Mouse (Mus musculus): ENCODE results near the gene Gspt2.
A peak's percentile ranks its signal among the peaks of the same experiment; 100 is the strongest.
"Not testable (repeated sequence)": the region's sequence is repeated elsewhere in the genome, so short reads cannot be mapped to it uniquely, and the experiment has no call there.

The Gspt2 gene

DNA sequence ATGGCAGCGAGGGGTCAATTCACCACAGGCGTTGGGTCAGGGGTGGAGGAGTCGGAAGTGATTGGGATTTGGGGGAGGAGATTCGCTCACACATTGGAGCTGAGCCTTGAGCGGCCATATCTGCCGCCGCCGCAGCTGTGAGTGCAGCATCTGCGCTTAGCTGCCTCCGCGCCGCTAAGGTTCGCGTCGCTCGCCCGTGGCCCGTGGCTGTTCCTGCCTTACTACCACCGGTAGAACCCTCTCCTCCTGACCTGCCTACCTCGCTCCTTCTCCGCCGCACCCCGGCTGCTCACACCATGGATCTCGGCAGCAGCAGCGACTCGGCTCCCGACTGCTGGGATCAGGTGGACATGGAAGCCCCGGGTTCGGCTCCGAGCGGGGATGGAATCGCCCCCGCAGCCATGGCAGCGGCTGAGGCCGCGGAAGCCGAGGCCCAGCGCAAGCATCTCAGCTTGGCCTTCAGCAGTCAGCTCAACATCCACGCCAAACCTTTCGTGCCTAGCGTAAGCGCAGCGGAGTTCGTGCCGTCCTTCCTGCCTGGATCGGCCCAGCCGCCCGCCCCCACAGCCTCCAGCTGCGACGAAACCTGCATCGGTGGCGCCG lies at the start of gene Gspt2:
TSS of gene Gspt2 (plus strand) at position 109 of the 603 bp plus-strand sequence.
- DNase-seq (ENCODE audit: low spot score in 2 of 2) = peak; percentile 46 to 54

DNA sequence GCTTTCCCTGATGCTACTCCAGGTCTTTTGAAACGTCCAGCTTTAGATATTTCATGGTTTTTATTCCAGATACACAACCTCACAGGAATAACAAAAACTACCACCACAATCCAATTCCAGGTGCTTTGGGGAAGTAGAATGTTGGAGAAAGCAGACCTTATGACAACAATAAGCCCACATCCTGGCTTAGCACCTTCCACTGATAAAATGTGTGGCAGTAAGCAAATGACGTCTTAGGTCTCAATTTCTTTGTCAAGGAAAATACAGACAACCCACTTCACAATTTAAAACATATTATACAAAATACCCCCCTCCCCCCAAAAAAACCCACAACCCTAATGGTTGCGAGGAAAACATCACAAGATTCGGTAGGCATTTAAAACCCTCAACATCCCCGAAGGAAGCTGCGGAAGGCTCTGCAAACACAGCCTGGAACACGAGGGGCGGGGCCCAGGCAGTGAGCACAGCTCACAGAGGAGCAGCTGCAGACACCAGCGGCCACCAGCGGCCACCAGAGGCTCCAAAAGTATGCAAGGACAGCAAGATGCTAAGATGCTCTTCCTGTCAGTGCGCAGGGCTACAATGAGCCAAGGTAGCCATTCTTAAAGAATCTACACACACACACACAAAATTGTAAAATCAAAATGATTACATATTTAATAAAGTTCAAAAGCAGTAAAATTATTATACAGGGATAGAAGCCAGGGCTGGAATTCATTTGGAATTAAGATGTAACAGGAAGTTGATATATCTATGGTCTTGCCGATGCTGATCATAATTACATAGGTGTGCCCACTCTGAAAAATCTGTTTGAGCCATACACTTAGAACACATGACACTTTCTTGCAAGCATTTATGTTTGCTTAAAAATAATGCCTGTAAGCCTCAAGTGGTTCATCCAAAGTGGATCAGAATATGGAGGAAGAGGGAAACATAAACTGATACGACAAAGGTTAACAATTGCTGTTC lies 10.8 kb upstream of the Gspt2 start:
- peak; percentile 48 to 53 for DNase-seq (ENCODE audit: low spot score in 2 of 2)

DNA sequence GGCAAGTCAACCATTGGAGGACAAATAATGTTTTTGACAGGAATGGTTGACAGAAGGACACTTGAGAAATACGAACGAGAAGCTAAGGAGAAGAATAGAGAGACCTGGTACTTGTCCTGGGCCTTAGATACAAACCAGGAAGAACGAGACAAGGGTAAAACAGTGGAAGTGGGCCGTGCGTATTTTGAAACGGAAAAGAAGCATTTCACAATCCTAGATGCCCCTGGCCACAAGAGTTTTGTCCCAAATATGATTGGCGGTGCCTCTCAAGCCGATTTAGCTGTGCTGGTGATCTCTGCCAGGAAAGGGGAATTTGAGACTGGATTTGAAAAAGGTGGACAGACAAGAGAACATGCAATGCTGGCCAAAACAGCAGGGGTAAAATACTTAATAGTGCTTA lies 1.0 kb downstream of the Gspt2 start:
- no peak for DNase-seq (ENCODE audit: low spot score in 2 of 2)

DNA sequence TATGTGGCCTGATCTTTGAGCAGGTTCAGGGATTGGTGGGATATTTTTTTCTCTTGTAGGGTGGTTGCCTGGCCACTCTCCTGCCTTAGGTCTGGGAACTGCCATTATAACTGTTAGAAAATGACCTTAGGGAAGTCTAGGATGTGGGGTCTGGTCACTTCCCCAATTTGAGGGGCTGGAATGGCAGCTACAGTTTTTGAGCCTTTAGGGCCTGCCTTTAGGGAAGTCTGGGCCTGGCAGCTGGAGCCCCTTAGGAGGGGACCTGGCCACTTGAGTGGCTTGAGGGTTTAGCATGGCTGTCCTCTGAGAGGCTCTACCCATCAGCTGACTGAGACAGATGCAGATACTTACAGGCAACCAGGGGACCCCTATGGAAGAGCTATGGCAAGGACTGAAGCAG lies 12.7 kb downstream of the Gspt2 start:
- DNase-seq (ENCODE audit: low spot score in 2 of 2) = no peak

DNA sequence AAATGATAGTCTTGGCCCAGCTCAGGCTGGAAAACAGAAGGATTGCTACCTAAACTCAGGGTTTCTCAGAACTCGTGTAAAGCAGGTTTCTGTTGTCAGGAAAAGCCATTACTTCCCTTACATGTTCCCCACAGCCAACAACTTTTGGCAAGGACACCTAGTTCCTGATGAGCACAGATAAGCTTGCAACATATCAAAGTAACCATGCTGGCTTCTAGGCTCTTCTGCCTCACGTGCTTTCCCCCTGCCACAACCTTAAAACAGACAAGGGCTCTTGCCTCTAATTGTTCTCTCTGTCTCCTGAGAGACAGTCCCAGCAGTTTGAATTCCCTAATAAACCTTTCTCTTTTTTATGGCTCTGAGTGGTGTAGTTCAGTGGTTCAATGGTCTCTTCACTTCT lies 21.9 kb downstream of the Gspt2 start:
- no peak for DNase-seq (ENCODE audit: low spot score in 2 of 2)

DNA sequence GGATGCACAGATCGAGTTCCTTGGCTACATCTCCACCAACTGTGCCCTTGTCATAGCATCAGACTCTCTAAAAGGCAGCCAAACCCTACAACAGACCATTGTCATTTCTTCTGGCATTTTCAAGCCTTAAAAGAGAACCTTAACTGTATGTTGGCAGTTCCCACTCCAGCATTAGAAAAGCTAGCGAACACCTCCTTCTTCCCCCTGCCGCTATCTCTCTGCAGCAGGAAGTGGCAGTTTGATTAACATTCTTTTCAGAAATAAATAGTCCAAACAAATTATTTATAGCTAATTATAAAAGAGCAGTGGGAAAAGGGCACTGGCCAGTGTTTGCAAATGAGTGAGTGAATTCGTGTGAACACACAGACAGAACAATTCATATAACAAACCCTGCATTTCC lies 34.9 kb downstream of the Gspt2 start:
- no peak for DNase-seq (ENCODE audit: low spot score in 2 of 2)

DNA sequence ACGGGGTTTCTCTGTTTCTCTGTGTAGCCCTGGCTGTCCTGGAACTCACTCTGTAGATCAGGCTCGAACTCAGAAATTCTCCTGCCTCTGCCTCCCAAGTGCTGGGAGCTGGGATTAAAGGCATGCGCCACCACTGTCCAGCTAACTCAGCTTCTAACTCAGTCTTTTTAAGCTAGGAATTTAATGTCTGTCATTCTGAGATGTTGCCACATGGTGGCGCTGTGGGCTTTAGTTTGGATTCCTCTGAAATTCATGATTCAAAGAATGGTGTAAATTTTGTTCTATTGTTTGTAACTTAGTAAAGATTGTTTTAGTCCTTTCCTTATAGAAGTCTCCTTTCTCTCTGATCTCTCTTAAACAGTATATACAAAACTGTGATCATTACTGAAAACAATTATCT lies 39.1 kb downstream of the Gspt2 start:
- DNase-seq (ENCODE audit: low spot score in 2 of 2) = peak; percentile 15 to 66

DNA sequence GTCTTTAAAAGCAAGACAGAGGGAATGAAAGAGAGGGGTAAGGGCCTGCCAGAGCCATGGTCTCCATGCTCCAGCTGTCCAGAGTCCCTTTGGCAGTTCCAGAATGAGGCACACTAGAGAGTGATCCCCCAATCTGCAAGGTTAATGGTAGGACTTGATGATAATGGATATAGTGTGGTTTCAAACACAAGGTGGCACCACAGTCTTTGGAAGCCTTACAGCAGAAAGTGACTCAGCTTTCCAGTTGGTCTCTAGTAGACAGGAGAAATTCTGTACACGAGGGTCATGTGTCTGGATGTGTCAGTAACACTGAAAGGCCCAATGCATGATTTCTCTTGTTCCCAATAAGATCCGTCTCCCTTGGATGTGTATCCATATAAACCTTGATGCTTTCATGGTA lies 45.7 kb downstream of the Gspt2 start:
- DNase-seq (ENCODE audit: low spot score in 2 of 2) = not testable (repeated sequence)

DNA sequence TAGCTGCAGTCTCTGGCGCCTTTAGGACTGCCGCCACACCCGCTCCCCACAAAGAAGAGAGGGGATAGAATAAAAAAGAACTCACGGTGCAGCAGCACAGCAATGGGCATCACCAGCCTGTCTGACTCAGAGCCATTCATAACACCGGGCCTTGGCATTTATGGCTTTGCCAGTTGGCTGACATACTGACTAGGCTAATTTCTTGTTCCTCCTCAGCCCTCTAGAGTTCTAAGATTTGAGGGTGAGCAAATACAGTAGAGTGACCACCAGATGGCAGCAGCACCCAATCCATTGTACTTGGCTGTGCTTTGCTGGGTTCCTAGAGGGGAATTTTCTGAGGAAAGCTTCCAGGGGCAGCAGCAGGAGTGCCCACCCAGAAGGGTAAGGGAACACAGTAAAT lies 53.7 kb downstream of the Gspt2 start:
- DNase-seq (ENCODE audit: low spot score in 2 of 2) = peak; percentile 0 to 1

Measured in frontal cortex, postnatal 36 days (tissue).